Mouse (Mus musculus): ENCODE data around the gene Mcoln3. TPM values are rescaled to one million over a fixed set of nuclear protein-coding genes. Genes with fewer than 3 reads are reported as not detected.

Gene Mcoln3
- total RNA-seq, 2 experiments from 2014 or later, result not detected

DNA sequence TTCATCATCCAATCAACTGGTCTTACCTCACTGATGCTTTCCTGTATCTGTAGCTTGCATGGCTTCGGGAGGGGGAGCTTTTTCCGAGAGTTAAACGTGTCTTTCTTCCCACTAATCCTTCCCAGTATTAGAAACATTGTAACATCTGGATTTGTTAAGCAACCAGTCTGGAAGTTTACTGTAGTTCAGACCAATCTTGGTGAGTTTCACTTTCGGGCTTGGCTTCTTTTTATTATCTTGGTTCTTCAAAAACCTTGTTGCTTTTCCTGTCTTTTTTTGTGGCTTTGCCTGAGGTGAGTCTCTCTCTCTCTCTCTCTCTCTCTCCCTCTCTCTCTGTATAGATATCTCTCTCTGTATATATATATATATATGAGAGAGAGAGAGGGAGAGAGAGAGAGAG is 40.8 kb downstream of the Mcoln3 start:
- intact Hi-C loops (cut with DNase I), result no loop called here
- DNase-seq (ENCODE audit: low spot score in 2 of 2), result no peak

DNA sequence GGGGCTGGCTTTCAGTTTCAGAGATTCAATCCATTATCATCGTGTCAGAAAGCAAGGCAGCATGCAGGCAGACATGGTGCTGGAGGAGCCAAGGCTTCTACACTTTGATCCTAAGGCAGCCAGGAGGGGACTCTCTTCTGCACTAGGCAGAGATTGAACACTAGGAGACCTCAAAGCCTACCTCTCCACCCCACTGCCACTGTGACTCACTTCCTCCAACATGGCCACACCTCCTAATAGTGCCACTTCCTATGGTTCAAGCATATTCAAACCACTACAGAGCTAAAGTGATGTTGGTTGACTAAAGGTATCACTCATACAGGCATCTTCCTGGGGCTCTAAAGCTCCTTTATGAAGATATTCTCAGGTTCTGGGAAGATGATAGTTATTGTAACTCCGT is 42.1 kb downstream of the Mcoln3 start:
- intact Hi-C loops (cut with DNase I), result no loop called here
- DNase-seq (ENCODE audit: low spot score in 2 of 2), result no peak

DNA sequence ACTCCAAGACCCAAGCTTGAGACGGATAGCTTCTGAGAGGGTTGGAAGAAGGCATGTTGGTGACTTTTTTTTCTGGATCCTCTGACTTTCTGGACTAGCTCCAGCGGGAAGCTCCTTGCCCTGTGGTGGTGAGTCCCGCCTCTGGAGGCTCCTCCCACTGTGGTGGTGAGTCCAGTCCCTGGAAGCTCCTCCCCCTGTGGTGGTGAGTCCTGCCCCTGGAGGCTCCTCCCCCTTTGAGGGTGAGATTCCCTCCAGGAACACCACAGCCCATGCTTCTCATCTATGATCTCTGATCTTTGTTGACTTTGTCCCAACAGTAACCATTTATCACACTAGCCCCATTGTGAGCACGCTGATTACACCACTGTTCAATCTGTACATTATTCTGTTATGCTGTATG is 44.9 kb downstream of the Mcoln3 start:
- no peak for DNase-seq (ENCODE audit: low spot score in 2 of 2)
- intact Hi-C loops (cut with DNase I), result no loop called here

DNA sequence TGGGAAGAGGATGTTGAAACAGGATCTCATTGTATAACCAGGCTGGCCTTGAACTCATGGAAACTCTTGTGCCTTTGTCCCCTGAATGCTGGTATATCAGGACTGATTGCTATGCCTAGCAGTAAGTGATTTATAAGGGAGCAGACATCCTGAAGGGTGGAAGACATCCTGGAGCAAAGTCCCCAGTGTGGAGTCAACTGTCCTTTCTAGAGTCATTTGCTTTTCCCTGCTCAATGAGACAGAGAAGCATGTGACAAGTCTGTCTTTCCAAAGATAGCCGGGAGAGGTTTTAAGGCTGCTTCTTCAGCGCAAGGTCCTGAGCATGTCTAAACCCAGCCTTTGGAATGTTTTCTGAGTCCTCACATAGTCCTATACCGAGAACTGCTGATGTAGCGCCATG is 52.1 kb downstream of the Mcoln3 start:
- intact Hi-C loops (cut with DNase I), result no loop called here
- DNase-seq (ENCODE audit: low spot score in 2 of 2), result no peak

- intact Hi-C loops (cut with DNase I), result no loop called here
- DNase-seq (ENCODE audit: low spot score in 2 of 2), result no peak
These were observed 55.8 kb downstream of the Mcoln3 start for GRCm38 (mm10) chr3:146173030-146173429.

GRCm38 (mm10) chr3:146174215-146174614 is 57.0 kb downstream of the Mcoln3 start:
- intact Hi-C loops (cut with DNase I), result no loop called here

GRCm38 (mm10) chr3:146177295-146177694 is 60.0 kb downstream of the Mcoln3 start:
- peak in 1 of 2 experiments; percentile 4 for DNase-seq (ENCODE audit: low spot score in 2 of 2)
- intact Hi-C loops (cut with DNase I), result loop anchor here (1.0 kb wide), 1 partner anchor 227 kb away; no protein-coding TSS in a partner anchor

More at GRCm38 (mm10) chr3:146174215-146174614, 57.0 kb downstream of the Mcoln3 start:
- DNase-seq (ENCODE audit: low spot score in 2 of 2), result no peak

DNA sequence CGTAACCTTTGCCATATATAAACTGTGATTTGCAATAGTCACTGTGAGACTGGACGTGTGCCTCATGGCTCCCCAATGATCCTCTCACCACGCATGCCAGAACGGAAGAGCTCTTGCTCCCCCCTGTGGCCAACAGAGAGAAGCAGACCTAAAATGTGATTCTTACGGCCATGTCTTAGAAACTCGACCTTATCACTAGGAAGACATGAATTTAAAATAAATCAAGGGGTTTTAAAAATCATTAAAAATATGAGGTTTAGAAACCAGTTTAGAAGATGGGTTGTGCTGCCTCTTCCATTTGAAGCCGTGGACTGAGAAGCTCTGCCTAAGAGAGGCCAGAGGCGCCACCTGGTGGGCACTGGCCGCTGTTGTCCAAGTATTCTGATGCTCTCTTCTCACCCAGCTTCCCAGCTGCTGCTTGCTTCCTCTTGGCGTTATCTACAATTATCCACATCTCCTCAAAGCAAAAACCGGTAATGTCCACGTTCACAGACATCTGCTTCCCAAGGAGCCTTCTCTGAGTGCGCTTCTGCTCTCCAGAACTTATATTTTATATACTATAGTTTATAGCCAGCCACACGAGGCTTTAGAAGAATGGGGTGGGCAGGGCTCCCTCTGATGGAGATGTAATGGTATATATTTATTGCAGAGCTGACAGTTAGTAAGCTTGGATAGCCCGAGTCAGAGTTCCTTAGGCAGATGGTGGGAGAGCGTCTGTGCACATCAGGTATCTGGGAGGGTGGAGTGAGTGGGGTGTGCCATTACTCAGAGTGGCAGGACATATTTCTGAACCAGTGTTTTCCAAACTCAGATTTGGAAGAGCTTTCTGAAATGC is 60.7 kb downstream of the Mcoln3 start:
- intact Hi-C loops (cut with DNase I), result loop anchor here (1.0 kb wide), 2 partner anchors 120 to 228 kb away; no protein-coding TSS in a partner anchor
- DNase-seq (ENCODE audit: low spot score in 2 of 2), result peak; percentile 87 to 90

DNA sequence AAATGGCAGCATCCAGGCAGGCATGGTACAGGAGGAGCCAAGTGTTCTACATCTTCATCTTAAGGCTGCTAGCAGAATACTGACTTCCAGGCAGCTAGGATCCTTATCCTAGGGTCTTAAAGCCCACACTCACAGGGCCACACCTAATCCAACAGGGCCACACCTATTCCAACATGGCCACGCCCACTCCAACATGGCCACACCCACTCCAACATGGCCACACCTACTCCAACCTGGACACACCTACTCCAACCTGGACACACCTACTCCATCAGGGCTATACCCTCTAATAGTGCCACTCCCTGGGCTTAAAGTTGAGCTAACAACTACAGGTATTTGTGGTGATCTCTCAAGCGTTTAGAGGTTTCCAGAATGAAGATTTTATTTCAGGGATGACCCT is 63.1 kb downstream of the Mcoln3 start:
- intact Hi-C loops (cut with DNase I), result loop anchor here (10.0 kb wide), 3 partner anchors 314 to 764 kb away; partner anchors contain the start of genes Gng5 and Spata1
- no peak for DNase-seq (ENCODE audit: low spot score in 2 of 2)

GRCm38 (mm10) chr3:146180986-146181385 is 63.7 kb downstream of the Mcoln3 start:
- peak in 1 of 2 experiments; percentile 37 for DNase-seq (ENCODE audit: low spot score in 2 of 2)
- intact Hi-C loops (cut with DNase I), result loop anchor here (10.0 kb wide), 3 partner anchors 314 to 764 kb away; partner anchors contain the start of genes Gng5 and Spata1

DNA sequence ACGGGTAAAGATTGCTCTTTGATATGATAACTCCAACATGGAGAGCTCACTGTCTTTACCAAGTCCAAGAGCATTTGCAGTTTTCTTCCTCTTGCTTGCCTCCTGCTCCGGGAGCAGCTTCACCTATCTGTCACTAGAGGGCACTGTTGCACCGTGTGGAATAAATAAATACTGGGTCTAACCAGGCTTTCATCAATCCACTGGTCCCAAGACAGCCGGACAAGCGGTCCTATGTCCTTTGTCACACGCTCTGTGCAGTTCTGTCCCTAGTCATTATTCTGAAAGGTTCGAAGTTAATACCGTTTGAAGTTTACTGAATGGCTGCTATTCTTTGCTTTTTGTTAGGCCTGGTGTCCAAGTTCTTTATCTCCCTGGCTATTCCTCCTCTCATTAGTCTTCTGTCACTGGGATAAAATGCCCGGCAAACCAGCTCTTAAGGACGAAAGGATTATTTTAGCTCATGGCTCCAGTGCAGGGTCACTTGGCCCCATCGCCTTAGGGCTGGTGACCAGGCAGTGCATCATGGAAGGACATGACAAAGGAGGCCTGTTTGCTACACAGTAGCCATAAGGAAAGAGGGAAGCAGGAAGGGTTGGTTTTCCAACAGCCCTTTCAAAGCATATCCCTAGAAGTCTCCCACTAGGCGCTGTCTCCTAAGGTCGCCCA is 67.9 kb downstream of the Mcoln3 start:
- peak; percentile 76 to 88 for DNase-seq (ENCODE audit: low spot score in 2 of 2)
- intact Hi-C loops (cut with DNase I), result loop anchor here (5.0 to 10.0 kb wide), 6 partner anchors 92 to 760 kb away; partner anchors contain the start of genes Gng5 and Spata1

- intact Hi-C loops (cut with DNase I), result loop anchor here (5.0 to 10.0 kb wide), 6 partner anchors 91 to 759 kb away; partner anchors contain the start of genes Gng5 and Spata1
- no peak for DNase-seq (ENCODE audit: low spot score in 2 of 2)
These were observed 68.8 kb downstream of the Mcoln3 start for GRCm38 (mm10) chr3:146186033-146186432.

GRCm38 (mm10) chr3:146189933-146190332 is 72.7 kb downstream of the Mcoln3 start:
- intact Hi-C loops (cut with DNase I), result loop anchor here (5.0 to 10.0 kb wide), 6 partner anchors 87 to 755 kb away; partner anchors contain the start of genes Gng5 and Spata1
- no peak for DNase-seq (ENCODE audit: low spot score in 2 of 2)

Other genes starting within 250 kb of the Mcoln3 start
- gene Bcl10, start 194.6 kb upstream of the Mcoln3 start, total RNA-seq (2021), result 10 to 100 TPM; 13.0 to 13.7 TPM
- gene 2410004B18Rik, start 179.4 kb upstream of the Mcoln3 start, total RNA-seq (2021), result 10 to 100 TPM; 35.7 to 45.1 TPM
- 1 to 10 TPM; 2.7 to 3.8 TPM for gene Syde2, start 129.6 kb upstream of the Mcoln3 start, total RNA-seq (2021)
- gene Wdr63, start 9.3 kb upstream of the Mcoln3 start, total RNA-seq (2021), result under 1 TPM; 0.39 to 0.50 TPM
- gene Mcoln2, start 32.4 kb downstream of the Mcoln3 start, total RNA-seq (2021), result not detected
- 1 to 10 TPM in 1 of 2 experiments, under 1 TPM in 1; 0.48 to 1.1 TPM for gene Lpar3, start 103.5 kb downstream of the Mcoln3 start, total RNA-seq (2021)